Mouse (Mus musculus): ENCODE measurements around the gene Prox1. TPM values are rescaled to one million over a fixed set of nuclear protein-coding genes. Genes with fewer than 3 reads are reported as not detected.

Gene Prox1
- polyA plus RNA-seq, 1 experiment from 2014 or later, result 1.2 TPM

DNA sequence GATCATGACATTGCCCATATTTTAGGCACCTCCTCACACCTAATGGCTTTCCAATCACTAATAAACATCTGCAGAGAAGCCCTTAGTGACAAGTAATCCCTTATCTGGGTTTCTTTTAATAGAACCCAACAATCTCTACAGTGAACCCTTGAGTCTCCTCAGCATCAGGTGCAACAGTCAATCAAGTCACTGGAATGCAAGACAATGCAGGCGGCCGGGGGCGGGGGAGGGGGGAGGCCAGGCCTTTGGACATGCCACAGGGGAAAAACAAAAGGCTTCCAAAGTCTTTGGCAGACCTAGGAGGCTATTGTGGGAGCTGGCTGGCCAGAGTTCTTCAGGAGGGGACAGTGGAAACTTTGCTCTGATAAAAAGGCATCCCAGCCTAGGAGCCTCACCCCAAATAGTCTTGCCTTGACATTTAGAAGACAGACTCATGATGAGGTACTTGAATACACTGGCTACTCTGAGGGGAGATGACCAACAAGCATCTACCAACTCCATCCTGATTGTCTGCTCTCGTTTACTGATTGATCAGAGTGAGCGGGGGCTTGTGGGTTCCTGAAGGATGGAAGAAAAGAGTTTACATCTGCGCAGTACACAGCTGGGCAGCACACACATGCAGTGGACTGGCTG, 43.2 kb downstream of the Prox1 start:
- Histone ChIP-seq H3K4me1 (ENCODE audit: control insufficient read depth, insufficient read depth, low read length) (no peaks in the 10 kb centered on the region), H3K4me2 (replicated peaks; ENCODE audit: low read depth, low read length) (no peak overlapping the region), H3K9ac (ENCODE audit: low read depth, low read length) (no peak overlapping the region), H3K27me3 (ENCODE audit: control insufficient read depth, insufficient read depth, low read length) (no peaks in the 10 kb centered on the region), H3K4me3 (ENCODE audit: low read length) (no peak overlapping the region), H3K27ac (ENCODE audit: low read depth, low read length) (no peak overlapping the region), H3K9me3 (ENCODE audit: control insufficient read depth, low read length) (no peaks in the 10 kb centered on the region), H3K36me3 (ENCODE audit: control insufficient read depth, insufficient read depth, low read length) (no peaks in the 10 kb centered on the region)
- 56% methylated on average over 6 of the region's 6 CpGs for WGBS
- ATAC-seq (ENCODE audit: low FRiP score, low TSS enrichment), result no peak

DNA sequence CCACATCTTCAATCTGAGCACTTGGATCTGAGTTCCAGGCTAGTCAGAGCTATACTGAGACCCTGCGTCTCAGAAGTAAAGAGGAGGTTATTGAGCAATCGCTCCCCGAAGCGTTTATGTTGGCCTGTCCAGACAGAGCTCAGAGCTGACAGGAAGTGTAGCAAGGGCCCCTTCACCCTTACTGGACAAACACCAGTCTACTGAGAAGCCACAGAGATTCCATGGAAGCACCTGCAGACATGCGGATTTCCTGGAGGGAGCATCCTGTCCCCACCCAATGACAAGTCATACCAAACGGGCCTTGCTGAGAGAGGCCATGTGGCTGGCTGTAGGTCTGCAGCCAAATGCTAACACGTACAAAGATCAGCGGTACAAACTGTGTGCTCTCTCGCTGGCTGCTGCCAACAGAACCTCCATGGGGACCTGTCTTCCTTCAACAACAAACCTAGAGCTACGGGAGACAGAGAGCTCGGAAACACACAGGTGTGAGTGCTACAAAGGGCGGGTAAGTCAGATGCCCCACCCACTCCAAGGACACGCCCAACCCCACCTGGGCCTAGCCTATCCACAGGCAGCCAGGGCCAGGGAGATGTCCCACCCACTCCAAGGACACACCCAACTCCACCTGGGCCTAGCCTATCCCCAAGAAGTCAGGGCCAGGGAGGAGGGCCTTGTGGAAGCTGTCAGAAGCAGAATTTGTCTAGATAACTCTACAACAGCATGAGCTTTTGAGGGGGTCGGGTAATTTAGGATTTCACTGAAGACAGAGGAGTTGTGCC, 45.4 kb downstream of the Prox1 start:
- Histone ChIP-seq H3K27me3 (ENCODE audit: control insufficient read depth, insufficient read depth, low read length) (no peaks in the 10 kb centered on the region), H3K27ac (ENCODE audit: low read depth, low read length) (no peak overlapping the region), H3K36me3 (ENCODE audit: control insufficient read depth, insufficient read depth, low read length) (no peaks in the 10 kb centered on the region), H3K9me3 (ENCODE audit: control insufficient read depth, low read length) (no peaks in the 10 kb centered on the region), H3K4me1 (ENCODE audit: control insufficient read depth, insufficient read depth, low read length) (no peaks in the 10 kb centered on the region), H3K9ac (ENCODE audit: low read depth, low read length) (no peak overlapping the region), H3K4me2 (replicated peaks; ENCODE audit: low read depth, low read length) (no peak overlapping the region), H3K4me3 (ENCODE audit: low read length) (no peak overlapping the region)
- no peak for ATAC-seq (ENCODE audit: low FRiP score, low TSS enrichment)
- 80% methylated on average over 14 of the region's 14 CpGs for WGBS

DNA sequence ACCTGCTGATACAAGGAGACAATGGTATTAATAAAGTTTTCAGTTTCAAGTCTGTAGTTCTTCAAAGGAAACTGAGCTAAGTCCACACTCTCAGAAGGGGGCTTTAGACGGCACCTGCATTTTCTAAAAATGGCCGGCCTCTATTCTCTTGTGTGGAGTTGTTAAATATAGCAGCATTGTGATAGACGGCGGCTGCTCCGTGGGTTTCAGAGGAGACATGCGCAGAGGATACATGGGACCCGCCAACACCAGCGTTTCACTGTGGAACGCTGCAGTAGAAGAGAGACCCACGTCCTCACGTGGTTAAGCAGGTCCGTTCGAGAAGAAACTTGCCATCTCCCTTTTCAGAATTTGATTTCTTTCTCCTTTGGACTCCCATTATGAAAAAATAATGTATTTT, 47.1 kb downstream of the Prox1 start:
- H3K4me3 ChIP-seq (ENCODE audit: low read length), result no peak overlapping the region
- no peak overlapping the region for H3K9ac ChIP-seq (ENCODE audit: low read depth, low read length)
- 90% methylated on average over 13 of the region's 13 CpGs for WGBS
- no peaks in the 10 kb centered on the region for H3K9me3 ChIP-seq (ENCODE audit: control insufficient read depth, low read length)
- no peak overlapping the region for H3K4me2 ChIP-seq (replicated peaks; ENCODE audit: low read depth, low read length)
- no peaks in the 10 kb centered on the region for H3K4me1 ChIP-seq (ENCODE audit: control insufficient read depth, insufficient read depth, low read length)
- H3K27ac ChIP-seq (ENCODE audit: low read depth, low read length), result no peak overlapping the region
- no peak for ATAC-seq (ENCODE audit: low FRiP score, low TSS enrichment)
- no peaks in the 10 kb centered on the region for H3K36me3 ChIP-seq (ENCODE audit: control insufficient read depth, insufficient read depth, low read length)
- no peaks in the 10 kb centered on the region for H3K27me3 ChIP-seq (ENCODE audit: control insufficient read depth, insufficient read depth, low read length)

DNA sequence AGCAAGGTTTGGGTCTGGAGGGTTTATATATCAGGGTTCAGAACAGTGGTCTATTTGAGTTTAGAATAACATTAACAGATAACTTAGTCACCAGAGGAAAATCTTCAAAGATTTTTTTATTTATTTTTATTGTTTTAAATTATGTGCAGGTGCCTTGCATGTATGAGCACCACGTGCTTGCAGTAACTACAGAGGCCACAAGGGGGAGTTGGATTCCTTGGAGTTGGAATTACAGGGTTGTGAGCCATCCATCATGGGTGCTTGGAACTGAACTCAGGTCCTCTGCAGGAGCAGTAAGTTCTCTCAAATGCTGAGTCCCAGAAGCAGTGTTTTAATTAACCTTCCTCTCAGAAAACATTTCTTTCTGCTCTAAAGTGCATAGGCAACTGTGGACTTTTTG, 54.5 kb downstream of the Prox1 start:
- Histone ChIP-seq H3K4me2 (replicated peaks; ENCODE audit: low read depth, low read length) (no peak overlapping the region), H3K9me3 (ENCODE audit: control insufficient read depth, low read length) (peaks cover 3% of the 10 kb centered on the region; the same call in 1 of the 2 replicates), H3K36me3 (ENCODE audit: control insufficient read depth, insufficient read depth, low read length) (no peaks in the 10 kb centered on the region), H3K27ac (ENCODE audit: low read depth, low read length) (no peak overlapping the region), H3K9ac (ENCODE audit: low read depth, low read length) (no peak overlapping the region), H3K4me3 (ENCODE audit: low read length) (no peak overlapping the region), H3K27me3 (ENCODE audit: control insufficient read depth, insufficient read depth, low read length) (no peaks in the 10 kb centered on the region), H3K4me1 (ENCODE audit: control insufficient read depth, insufficient read depth, low read length) (no peaks in the 10 kb centered on the region)
- WGBS, result 94% methylated on average over 1 of the region's 1 CpGs
- ATAC-seq (ENCODE audit: low FRiP score, low TSS enrichment), result no peak

DNA sequence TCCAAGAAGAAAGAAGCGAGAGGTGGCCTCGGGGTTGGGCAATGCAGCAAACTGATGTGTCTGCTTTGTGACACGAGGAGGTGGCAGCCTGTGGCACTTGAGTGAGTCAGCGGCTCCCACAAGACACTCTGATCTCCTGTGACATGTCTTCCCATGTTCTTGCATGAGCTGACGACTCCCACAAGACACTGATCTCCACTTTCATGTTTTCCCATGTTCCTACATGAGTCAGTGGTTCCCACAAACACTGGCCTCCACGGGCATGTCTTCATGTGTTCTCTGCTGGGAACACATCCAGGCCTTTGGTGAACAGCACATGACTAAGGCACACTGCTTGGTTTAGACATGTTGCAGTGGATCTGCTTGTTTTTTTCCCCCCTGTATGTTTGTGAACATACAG, 58.8 kb downstream of the Prox1 start:
- WGBS, result 73% methylated on average over 6 of the region's 6 CpGs
- peaks cover 11% of the 10 kb centered on the region for H3K9me3 ChIP-seq (ENCODE audit: control insufficient read depth, low read length)
- H3K27me3 ChIP-seq (ENCODE audit: control insufficient read depth, insufficient read depth, low read length), result no peaks in the 10 kb centered on the region
- H3K9ac ChIP-seq (ENCODE audit: low read depth, low read length), result no peak overlapping the region
- no peak overlapping the region for H3K4me2 ChIP-seq (replicated peaks; ENCODE audit: low read depth, low read length)
- H3K27ac ChIP-seq (ENCODE audit: low read depth, low read length), result no peak overlapping the region
- no peaks in the 10 kb centered on the region for H3K36me3 ChIP-seq (ENCODE audit: control insufficient read depth, insufficient read depth, low read length)
- no peak overlapping the region for H3K4me3 ChIP-seq (ENCODE audit: low read length)
- ATAC-seq (ENCODE audit: low FRiP score, low TSS enrichment), result no peak
- H3K4me1 ChIP-seq (ENCODE audit: control insufficient read depth, insufficient read depth, low read length), result no peaks in the 10 kb centered on the region

DNA sequence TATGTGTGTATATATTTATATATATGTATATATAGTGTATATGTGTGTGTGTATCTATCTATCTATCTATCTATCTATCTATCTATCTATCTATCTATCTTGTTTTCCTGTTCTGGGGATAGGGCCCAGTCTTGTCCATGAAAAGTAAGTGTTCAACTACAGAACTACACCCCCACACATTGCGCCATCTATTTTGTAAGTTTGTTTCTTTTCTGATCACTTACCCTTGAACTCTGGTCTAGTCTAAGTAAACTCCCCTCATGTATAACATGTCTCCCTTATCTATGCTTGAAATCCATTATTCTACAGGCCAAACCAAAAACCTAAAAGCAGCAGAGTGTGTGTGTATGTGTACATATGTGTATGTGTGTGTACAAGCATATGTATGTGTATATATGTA, 62.9 kb downstream of the Prox1 start:
- no peak for ATAC-seq (ENCODE audit: low FRiP score, low TSS enrichment)
- H3K4me2 ChIP-seq (replicated peaks; ENCODE audit: low read depth, low read length), result no peak overlapping the region
- peaks cover 8% of the 10 kb centered on the region for H3K9me3 ChIP-seq (ENCODE audit: control insufficient read depth, low read length)
- H3K27ac ChIP-seq (ENCODE audit: low read depth, low read length), result no peak overlapping the region
- no peak overlapping the region for H3K9ac ChIP-seq (ENCODE audit: low read depth, low read length)
- no peaks in the 10 kb centered on the region for H3K4me1 ChIP-seq (ENCODE audit: control insufficient read depth, insufficient read depth, low read length)
- H3K4me3 ChIP-seq (ENCODE audit: low read length), result no peak overlapping the region
- no peaks in the 10 kb centered on the region for H3K27me3 ChIP-seq (ENCODE audit: control insufficient read depth, insufficient read depth, low read length)
- H3K36me3 ChIP-seq (ENCODE audit: control insufficient read depth, insufficient read depth, low read length), result no peaks in the 10 kb centered on the region
- WGBS, result 97% methylated on average over 1 of the region's 1 CpGs

DNA sequence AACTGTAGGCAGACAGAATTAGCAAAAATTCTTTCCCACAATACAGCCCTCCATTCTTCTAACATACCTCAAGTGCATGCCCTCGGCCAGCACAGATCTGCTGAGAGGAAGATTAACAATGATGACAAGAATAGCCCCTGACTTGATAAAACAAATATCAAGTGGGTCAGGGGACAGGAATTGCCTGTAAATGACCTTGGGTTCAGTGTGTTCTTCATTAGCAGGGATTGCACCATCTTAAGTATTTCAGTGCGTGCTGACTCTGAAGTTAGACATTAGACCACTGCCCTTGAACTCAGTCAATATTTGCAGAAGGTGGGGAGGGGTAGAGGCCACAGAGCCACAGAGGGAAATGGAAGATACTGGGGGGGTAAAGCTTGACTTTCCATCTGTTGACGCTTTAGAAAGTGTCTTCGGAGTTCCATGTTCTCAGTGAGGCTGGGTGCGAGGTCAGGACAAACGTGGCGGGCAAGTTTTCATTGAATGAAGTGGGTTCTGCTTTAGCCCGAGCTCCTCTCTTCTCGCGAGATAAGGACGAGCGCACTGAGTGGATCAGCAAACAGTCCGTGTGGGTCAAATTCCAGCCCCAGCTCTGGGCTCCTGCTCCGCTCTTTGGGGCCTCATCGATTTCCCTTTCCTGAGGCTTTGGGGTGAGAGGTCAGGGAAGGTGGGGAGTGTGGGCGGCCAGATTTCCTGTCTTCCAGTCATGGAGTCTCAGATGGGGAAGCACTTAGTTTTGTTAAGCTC, 63.7 kb downstream of the Prox1 start:
- H3K4me2 ChIP-seq (replicated peaks; ENCODE audit: low read depth, low read length), result no peak overlapping the region

DNA sequence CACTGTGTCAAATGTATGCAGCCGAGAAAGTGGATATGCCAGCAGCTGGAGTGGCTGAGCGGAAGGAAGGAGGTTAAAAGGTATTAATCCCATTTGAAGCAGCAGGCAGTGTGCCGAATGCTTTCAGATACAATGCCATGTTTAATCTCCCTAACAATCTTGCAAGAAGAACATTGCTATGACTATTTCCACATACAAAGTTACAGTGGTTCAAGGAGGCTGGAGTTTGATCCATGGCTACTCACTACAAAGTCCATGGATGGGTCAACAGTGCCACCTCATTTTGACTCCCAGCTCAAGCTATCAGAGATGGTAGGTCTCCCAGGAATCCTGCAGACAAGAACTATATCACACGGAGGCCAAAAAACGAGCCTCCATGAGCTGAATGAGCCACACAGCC, 64.5 kb downstream of the Prox1 start:
- Histone ChIP-seq H3K27ac (ENCODE audit: low read depth, low read length) (no peak overlapping the region), H3K9ac (ENCODE audit: low read depth, low read length) (no peak overlapping the region), H3K27me3 (ENCODE audit: control insufficient read depth, insufficient read depth, low read length) (no peaks in the 10 kb centered on the region), H3K4me1 (ENCODE audit: control insufficient read depth, insufficient read depth, low read length) (no peaks in the 10 kb centered on the region), H3K4me2 (replicated peaks; ENCODE audit: low read depth, low read length) (no peak overlapping the region), H3K9me3 (ENCODE audit: control insufficient read depth, low read length) (peaks cover 8% of the 10 kb centered on the region), H3K4me3 (ENCODE audit: low read length) (no peak overlapping the region), H3K36me3 (ENCODE audit: control insufficient read depth, insufficient read depth, low read length) (no peaks in the 10 kb centered on the region)
- WGBS, result 76% methylated on average over 5 of the region's 5 CpGs
- no peak for ATAC-seq (ENCODE audit: low FRiP score, low TSS enrichment)

More for the DNA sequence above, 63.7 kb downstream of the Prox1 start:
- Histone ChIP-seq H3K9me3 (ENCODE audit: control insufficient read depth, low read length) (peaks cover 8% of the 10 kb centered on the region), H3K36me3 (ENCODE audit: control insufficient read depth, insufficient read depth, low read length) (no peaks in the 10 kb centered on the region), H3K9ac (ENCODE audit: low read depth, low read length) (no peak overlapping the region), H3K4me1 (ENCODE audit: control insufficient read depth, insufficient read depth, low read length) (no peaks in the 10 kb centered on the region), H3K27ac (ENCODE audit: low read depth, low read length) (no peak overlapping the region), H3K4me3 (ENCODE audit: low read length) (no peak overlapping the region), H3K27me3 (ENCODE audit: control insufficient read depth, insufficient read depth, low read length) (no peaks in the 10 kb centered on the region)
- 61% methylated on average over 16 of the region's 16 CpGs for WGBS
- no peak for ATAC-seq (ENCODE audit: low FRiP score, low TSS enrichment)

DNA sequence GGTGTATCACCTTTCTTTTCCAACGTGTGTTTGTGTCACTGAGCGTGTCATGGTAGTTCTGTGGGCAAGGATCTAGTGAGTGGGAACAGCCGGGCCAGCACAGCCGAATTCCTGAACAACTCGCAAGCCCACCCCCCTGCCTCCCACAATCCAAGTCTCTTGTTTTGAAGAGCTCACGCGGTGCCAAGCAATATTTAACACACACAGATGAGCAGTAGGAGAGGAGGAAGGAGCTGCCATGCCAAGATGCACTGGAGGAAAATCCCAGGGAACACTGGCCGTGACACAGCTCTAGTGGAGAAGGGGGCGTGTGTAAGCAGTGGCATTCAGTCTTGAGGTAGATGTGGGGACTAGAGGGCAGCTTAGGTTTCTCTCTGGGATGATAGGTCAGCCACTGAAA, 77.2 kb downstream of the Prox1 start:
- no peak overlapping the region for H3K9ac ChIP-seq (ENCODE audit: low read depth, low read length)
- H3K4me1 ChIP-seq (ENCODE audit: control insufficient read depth, insufficient read depth, low read length), result no peaks in the 10 kb centered on the region; the same call in 1 of the 2 replicates
- H3K4me3 ChIP-seq (ENCODE audit: low read length), result no peak overlapping the region
- H3K4me2 ChIP-seq (replicated peaks; ENCODE audit: low read depth, low read length), result no peak overlapping the region
- H3K9me3 ChIP-seq (ENCODE audit: control insufficient read depth, low read length), result no peaks in the 10 kb centered on the region
- H3K27ac ChIP-seq (ENCODE audit: low read depth, low read length), result no peak overlapping the region
- no peaks in the 10 kb centered on the region for H3K27me3 ChIP-seq (ENCODE audit: control insufficient read depth, insufficient read depth, low read length)
- H3K36me3 ChIP-seq (ENCODE audit: control insufficient read depth, insufficient read depth, low read length), result no peaks in the 10 kb centered on the region
- 78% methylated on average over 9 of the region's 9 CpGs for WGBS
- ATAC-seq (ENCODE audit: low FRiP score, low TSS enrichment), result no peak
